Mouse (Mus musculus) thymus, adult 2 months (tissue): ENCODE measurements around the gene Med7.

ENCODE experiments used
- CTCF ChIP-seq: fragments of 200-500 bp; IDR thresholded peaks from 2 replicates; pipeline ENCODE4 v1.5.1; 2012; ENCODE audit warnings: mild to moderate bottlenecking, control low read depth, low read length, moderate library complexity, borderline replicate concordance; ENCODE audit not compliant: control insufficient read depth, poor library complexity, insufficient read depth; ENCODE audit errors: extremely low read depth
- POLR2A ChIP-seq: fragments of 200-500 bp; IDR thresholded peaks from 2 replicates; pipeline ENCODE4 v1.6.1; 2012; ENCODE audit warnings: mild to moderate bottlenecking, low read length, control low read depth, moderate library complexity; ENCODE audit not compliant: control insufficient read depth, poor library complexity, insufficient read depth; ENCODE audit errors: extremely low read depth

DNA sequence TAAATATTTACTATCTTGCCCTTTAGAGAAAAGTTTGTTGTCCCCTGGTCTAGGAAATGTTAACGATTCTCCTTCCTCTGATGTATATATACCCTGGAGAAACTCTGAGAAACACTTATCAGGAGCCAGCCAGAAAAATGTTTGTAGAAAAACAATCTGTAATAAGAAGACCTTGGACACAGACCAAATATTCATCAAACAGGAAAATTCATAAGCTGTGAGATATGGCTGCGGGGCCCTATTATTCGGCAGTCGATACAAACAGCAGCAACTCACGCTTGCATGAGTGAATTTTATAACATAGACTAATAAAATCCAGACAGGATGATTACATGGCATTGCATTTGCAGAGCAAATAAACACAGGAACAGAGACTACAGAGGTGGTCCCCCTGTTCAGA lies 17.9 kb upstream of the Med7 start:
- no peak for TF ChIP-seq POLR2A
- no peak for TF ChIP-seq CTCF
